Mouse (Mus musculus): ENCODE data around the gene A130010J15Rik. TPM values are rescaled to one million over a fixed set of nuclear protein-coding genes. Genes with fewer than 3 reads are reported as not detected.

The A130010J15Rik gene
- polyA plus RNA-seq, 1 experiment = 4.1 TPM

GRCm38 (mm10) chr1:193214053-193214452 is 46.2 kb downstream of the A130010J15Rik start:
- Histone ChIP-seq H3ac (ENCODE audit: control insufficient read depth, insufficient read length, low read depth) (no peak overlapping the region), H3K36me3 (ENCODE audit: control insufficient read depth, insufficient read depth) (no peaks in the 10 kb centered on the region), H3K27me3 (ENCODE audit: control insufficient read depth, insufficient read depth, insufficient read length) (no peaks in the 10 kb centered on the region), H3K4me3 (ENCODE audit: insufficient read depth, poor library complexity, severe bottlenecking) (no peak overlapping the region), H3K79me3 (ENCODE audit: low read depth) (no peaks in the 10 kb centered on the region), H3K79me2 (ENCODE audit: control insufficient read depth, insufficient read depth) (no peaks in the 10 kb centered on the region)
- TF ChIP-seq CTCF (IDR thresholded peaks at IDR 0.05; ENCODE audit: control insufficient read depth, insufficient read depth, insufficient read length) (no peak), FOSL1 (IDR thresholded peaks at IDR 0.05; ENCODE audit: insufficient read depth, low read length, poor library complexity, severe bottlenecking) (no peak), MYOD1 (IDR thresholded peaks at IDR 0.05; ENCODE audit: control insufficient read depth, insufficient read length, low read depth) (no peak), MAX (IDR thresholded peaks at IDR 0.05) (no peak)

GRCm38 (mm10) chr1:193216000-193216399 is 48.2 kb downstream of the A130010J15Rik start:
- no peak overlapping the region for H3ac ChIP-seq (ENCODE audit: control insufficient read depth, insufficient read length, low read depth)
- TF ChIP-seq CTCF (IDR thresholded peaks at IDR 0.05; ENCODE audit: control insufficient read depth, insufficient read depth, insufficient read length) (no peak), CEBPB (IDR thresholded peaks at IDR 0.05; ENCODE audit: low read depth) (no peak), MYOG (IDR thresholded peaks at IDR 0.05; ENCODE audit: control insufficient read depth, extremely low read depth, insufficient read length) (no peak), MYOD1 (IDR thresholded peaks at IDR 0.05; ENCODE audit: control insufficient read depth, insufficient read length, low read depth) (peak; percentile 44), MAX (IDR thresholded peaks at IDR 0.05) (no peak)
- no peaks in the 10 kb centered on the region for H3K36me3 ChIP-seq (ENCODE audit: control insufficient read depth, insufficient read depth)
- no peak overlapping the region for H3K4me3 ChIP-seq (ENCODE audit: insufficient read depth, poor library complexity, severe bottlenecking)
- H3K79me3 ChIP-seq (ENCODE audit: low read depth) = no peaks in the 10 kb centered on the region
- no peaks in the 10 kb centered on the region for H3K79me2 ChIP-seq (ENCODE audit: control insufficient read depth, insufficient read depth)
- H3K27me3 ChIP-seq (ENCODE audit: control insufficient read depth, insufficient read depth, insufficient read length) = no peaks in the 10 kb centered on the region

DNA sequence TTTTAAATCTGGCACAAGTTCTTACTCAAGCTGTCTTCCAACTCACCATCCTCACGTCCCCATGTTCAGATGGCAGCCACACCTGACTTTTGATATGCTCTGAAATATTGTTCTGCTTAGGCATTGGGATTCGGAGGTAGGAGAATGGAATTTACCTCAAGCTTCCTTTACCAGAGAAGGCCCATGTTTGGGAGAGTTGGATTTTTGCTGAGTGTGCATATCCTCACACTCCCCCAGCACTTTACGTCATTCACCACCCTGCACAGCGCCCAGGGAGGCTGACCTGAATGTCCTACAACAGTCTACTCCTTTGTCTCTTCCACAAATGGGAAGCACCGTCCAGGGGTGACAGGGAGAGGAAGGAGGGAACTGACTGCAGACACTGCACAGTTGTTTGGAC is 52.6 kb downstream of the A130010J15Rik start:
- H3ac ChIP-seq (ENCODE audit: control insufficient read depth, insufficient read length, low read depth) = no peak overlapping the region
- H3K79me2 ChIP-seq (ENCODE audit: control insufficient read depth, insufficient read depth) = no peaks in the 10 kb centered on the region
- no peak for TF ChIP-seq MYOG (IDR thresholded peaks at IDR 0.05; ENCODE audit: control insufficient read depth, extremely low read depth, insufficient read length)
- TF ChIP-seq FOSL1 (IDR thresholded peaks at IDR 0.05; ENCODE audit: insufficient read depth, low read length, poor library complexity, severe bottlenecking) = no peak
- no peak for TF ChIP-seq CEBPB (IDR thresholded peaks at IDR 0.05; ENCODE audit: low read depth)
- no peak for TF ChIP-seq USF1 (IDR thresholded peaks at IDR 0.05; ENCODE audit: low read depth)
- no peak for TF ChIP-seq MYOD1 (IDR thresholded peaks at IDR 0.05; ENCODE audit: control insufficient read depth, insufficient read length, low read depth)
- no peak for TF ChIP-seq MAX (IDR thresholded peaks at IDR 0.05)
- TF ChIP-seq CTCF (IDR thresholded peaks at IDR 0.05; ENCODE audit: control insufficient read depth, insufficient read depth, insufficient read length) = no peak
- no peaks in the 10 kb centered on the region for H3K27me3 ChIP-seq (ENCODE audit: control insufficient read depth, insufficient read depth, insufficient read length)
- no peaks in the 10 kb centered on the region for H3K79me3 ChIP-seq (ENCODE audit: low read depth)
- H3K36me3 ChIP-seq (ENCODE audit: control insufficient read depth, insufficient read depth) = no peaks in the 10 kb centered on the region
- no peak overlapping the region for H3K4me3 ChIP-seq (ENCODE audit: insufficient read depth, poor library complexity, severe bottlenecking)

DNA sequence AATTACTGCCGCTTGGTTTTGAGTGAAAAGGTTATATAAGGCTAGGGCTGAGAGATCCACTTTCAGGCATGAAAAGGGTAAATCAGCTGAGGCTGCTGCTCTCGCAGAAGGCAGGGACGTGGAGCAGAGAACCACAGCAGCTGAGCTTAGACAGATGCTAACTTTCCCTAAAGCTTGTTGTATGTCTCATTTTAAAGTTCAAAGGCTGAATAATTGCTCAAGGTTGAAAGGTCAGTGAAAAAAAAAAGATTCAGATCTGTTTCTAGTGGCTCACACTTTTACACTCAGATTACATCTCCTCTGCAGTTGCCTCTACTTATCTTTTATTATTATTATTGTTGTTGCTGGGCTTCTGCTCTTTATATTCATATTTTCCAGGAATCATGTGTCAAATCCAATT is 57.7 kb downstream of the A130010J15Rik start:
- Histone ChIP-seq H3ac (ENCODE audit: control insufficient read depth, insufficient read length, low read depth) (no peak overlapping the region), H3K4me3 (ENCODE audit: insufficient read depth, poor library complexity, severe bottlenecking) (no peak overlapping the region), H3K79me2 (ENCODE audit: control insufficient read depth, insufficient read depth) (no peaks in the 10 kb centered on the region), H3K36me3 (ENCODE audit: control insufficient read depth, insufficient read depth) (no peaks in the 10 kb centered on the region), H3K79me3 (ENCODE audit: low read depth) (no peaks in the 10 kb centered on the region), H3K27me3 (ENCODE audit: control insufficient read depth, insufficient read depth, insufficient read length) (no peaks in the 10 kb centered on the region)
- TF ChIP-seq USF1 (IDR thresholded peaks at IDR 0.05; ENCODE audit: low read depth) (no peak), MAX (IDR thresholded peaks at IDR 0.05) (no peak), CTCF (IDR thresholded peaks at IDR 0.05; ENCODE audit: control insufficient read depth, insufficient read depth, insufficient read length) (no peak), FOSL1 (IDR thresholded peaks at IDR 0.05; ENCODE audit: insufficient read depth, low read length, poor library complexity, severe bottlenecking) (no peak), MYOD1 (IDR thresholded peaks at IDR 0.05; ENCODE audit: control insufficient read depth, insufficient read length, low read depth) (no peak), MYOG (IDR thresholded peaks at IDR 0.05; ENCODE audit: control insufficient read depth, extremely low read depth, insufficient read length) (no peak), CEBPB (IDR thresholded peaks at IDR 0.05; ENCODE audit: low read depth) (no peak)

DNA sequence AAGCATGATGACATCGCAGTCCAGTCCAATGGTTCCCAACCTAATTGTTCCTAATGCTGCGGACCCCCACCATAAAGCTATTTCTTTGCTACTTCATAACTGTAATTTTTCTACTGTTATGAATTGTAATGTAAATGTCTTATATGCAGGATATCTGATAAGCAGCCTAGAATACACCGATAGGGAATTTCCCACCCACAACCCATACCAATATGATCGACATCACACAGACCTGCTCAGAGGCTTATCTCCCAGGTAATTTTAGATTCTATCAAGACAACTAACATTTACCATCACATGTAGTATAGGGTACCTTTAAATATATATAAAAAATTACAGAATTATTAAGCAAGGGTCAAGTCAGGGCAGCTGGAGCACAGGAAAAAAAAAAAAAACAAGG is 58.3 kb downstream of the A130010J15Rik start:
- H3K4me3 ChIP-seq (ENCODE audit: insufficient read depth, poor library complexity, severe bottlenecking) = no peak overlapping the region
- no peak overlapping the region for H3ac ChIP-seq (ENCODE audit: control insufficient read depth, insufficient read length, low read depth)
- H3K36me3 ChIP-seq (ENCODE audit: control insufficient read depth, insufficient read depth) = no peaks in the 10 kb centered on the region
- H3K27me3 ChIP-seq (ENCODE audit: control insufficient read depth, insufficient read depth, insufficient read length) = no peaks in the 10 kb centered on the region
- no peaks in the 10 kb centered on the region for H3K79me2 ChIP-seq (ENCODE audit: control insufficient read depth, insufficient read depth)
- no peak for TF ChIP-seq CEBPB (IDR thresholded peaks at IDR 0.05; ENCODE audit: low read depth)
- no peak for TF ChIP-seq FOSL1 (IDR thresholded peaks at IDR 0.05; ENCODE audit: insufficient read depth, low read length, poor library complexity, severe bottlenecking)
- no peak for TF ChIP-seq MYOD1 (IDR thresholded peaks at IDR 0.05; ENCODE audit: control insufficient read depth, insufficient read length, low read depth)
- no peak for TF ChIP-seq USF1 (IDR thresholded peaks at IDR 0.05; ENCODE audit: low read depth)
- no peak for TF ChIP-seq CTCF (IDR thresholded peaks at IDR 0.05; ENCODE audit: control insufficient read depth, insufficient read depth, insufficient read length)
- TF ChIP-seq MAX (IDR thresholded peaks at IDR 0.05) = no peak
- no peak for TF ChIP-seq MYOG (IDR thresholded peaks at IDR 0.05; ENCODE audit: control insufficient read depth, extremely low read depth, insufficient read length)
- H3K79me3 ChIP-seq (ENCODE audit: low read depth) = no peaks in the 10 kb centered on the region

Data from C2C12 (cell line).